Mouse (Mus musculus) v-Abl transformed pro-B cells (cell line): Measurements from ENCODE around the gene Chst4.
"Not testable (repeated sequence)": the region's sequence is repeated elsewhere in the genome, so short reads cannot be mapped to it uniquely, and the experiment has no call there.

Experiments
- in situ Hi-C, 2 experiments: fragments of 400-800 bp; cut with MboI; formaldehyde crosslinking; loops; one replicate each; pipeline ENCODE4 v1.15.1; 2025; ENCODE audit not compliant: unreplicated experiment in 2 of 2

Gene Chst4

DNA sequence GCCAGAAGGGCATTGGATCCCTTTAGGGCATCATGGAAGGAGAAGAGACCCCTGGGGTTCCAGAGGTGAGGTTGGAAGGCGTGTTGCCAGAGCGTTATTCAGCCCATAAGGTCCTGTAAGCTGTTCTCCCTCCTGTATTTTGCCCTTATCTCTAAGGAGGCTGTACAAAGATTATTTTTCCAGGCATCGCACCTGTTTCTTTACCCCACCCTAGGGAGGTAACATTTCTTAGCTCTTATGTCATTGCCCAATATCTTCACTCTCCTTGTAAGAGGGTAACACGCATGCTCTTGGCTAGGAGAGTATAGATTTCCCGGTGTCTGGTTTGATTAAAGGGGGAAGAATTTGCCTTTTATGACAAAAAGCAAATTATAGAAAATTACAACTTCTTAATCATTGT, at the start of gene Chst4:
Chst4 (minus strand) TSS at position 82 of the 400 bp plus-strand sequence.
- in situ Hi-C loops, result no loop called here

DNA sequence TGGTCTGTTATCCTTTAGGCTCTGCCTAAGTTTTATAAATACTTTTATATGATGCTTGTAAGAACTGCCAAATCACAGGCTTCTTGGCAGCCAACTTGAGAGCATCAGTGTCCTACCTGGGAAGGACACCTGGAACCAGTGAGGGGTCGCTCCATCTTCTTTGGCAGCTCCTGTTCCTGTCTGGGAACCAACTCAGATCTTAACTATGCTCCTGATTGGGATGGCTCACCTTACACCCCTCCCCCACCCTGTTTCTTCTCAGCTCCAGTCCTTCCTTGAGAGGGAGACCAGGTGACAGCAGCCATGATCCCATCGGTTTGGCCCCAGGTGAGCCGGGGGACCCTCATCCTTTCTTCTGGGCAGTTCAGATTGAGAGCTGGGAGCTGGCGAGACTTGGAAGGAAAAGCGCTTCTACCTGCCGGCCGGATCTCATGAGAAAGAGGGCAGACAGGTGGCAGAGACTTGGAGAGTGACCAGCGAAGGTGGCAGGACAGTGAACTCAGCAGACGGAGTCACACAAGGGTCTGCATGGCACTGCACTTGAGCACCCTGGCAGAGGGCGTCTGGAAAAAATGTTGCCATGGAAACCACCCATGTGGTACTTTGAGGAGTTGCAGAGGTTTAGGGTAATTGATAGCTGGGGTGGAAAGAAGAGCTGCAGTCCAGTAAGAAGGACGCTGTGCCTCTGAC, 43.0 kb upstream of the Chst4 start:
- in situ Hi-C loops, result no loop called here

DNA sequence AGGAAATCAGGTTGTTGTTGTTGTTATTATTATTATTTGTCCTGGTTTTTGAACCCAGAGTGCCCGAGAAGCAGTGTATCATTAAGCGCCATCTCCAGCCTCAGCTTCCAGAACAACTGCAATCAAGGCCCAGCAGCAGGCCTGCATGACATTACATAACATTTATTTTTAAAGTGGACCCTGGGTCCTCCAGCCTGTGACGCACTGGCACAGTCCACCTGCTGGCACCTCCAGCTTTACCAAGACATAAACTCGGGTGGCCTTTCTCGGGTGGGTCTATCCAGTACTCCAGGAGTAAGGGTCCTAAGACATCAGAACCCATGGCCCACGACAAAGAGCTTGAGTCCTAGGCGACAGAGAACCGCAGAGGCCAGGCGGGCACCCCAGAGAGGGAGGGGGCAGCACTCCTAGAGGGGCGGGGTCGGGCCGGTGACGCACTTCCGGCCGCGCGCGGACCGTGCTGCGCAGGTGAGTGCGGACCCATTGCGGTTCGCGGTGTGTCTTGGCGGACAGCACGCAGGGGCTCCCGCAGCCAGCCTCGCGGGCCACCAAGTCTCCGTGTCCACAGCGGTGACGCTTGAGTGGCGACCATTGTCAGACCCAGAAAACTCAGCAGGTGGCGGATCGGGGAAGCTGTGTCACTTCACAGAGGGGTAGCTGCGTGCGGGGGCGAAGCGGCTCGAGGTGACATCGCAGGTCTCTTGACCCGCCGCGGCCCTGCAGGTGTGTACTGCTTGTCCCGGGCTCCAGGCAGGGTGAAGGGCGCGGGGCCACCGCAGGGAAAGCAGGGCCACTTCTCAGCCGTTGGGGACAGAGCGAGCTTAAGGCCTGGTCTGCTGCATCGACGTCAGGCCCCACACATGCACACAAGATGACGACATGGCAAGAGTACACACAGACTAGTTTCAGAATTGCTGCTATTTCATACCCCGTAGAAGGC, 40.0 kb upstream of the Chst4 start, which contains the start of gene Zfp612:
Zfp612 (plus strand) TSS at position 465 of the 940 bp plus-strand sequence.
- in situ Hi-C loops, result loop anchor here in 1 of 2 experiments (10.0 kb wide), 1 partner anchor 235 kb away; no protein-coding TSS in a partner anchor

DNA sequence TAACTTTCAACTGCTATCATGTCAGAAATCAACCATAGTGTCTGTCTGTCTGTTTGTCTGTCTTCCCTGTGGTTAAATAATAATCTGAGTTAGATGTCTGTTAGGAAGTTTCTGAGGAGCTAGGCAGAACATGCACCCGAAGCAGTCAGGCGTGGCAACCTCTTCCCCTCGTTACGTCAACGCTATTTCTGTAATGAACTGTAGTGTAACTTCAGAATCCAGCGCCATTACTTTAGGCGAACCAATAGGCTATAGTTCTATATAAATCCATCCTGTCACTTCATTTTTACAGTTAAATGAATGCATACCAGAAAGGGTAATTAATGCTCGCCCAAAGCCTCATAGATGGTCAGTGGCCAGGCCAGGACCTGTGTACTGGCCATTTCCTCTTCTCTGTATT, 35.0 kb upstream of the Chst4 start:
- in situ Hi-C loops, result loop anchor here in 1 of 2 experiments (10.0 kb wide), 1 partner anchor 230 kb away; no protein-coding TSS in a partner anchor

DNA sequence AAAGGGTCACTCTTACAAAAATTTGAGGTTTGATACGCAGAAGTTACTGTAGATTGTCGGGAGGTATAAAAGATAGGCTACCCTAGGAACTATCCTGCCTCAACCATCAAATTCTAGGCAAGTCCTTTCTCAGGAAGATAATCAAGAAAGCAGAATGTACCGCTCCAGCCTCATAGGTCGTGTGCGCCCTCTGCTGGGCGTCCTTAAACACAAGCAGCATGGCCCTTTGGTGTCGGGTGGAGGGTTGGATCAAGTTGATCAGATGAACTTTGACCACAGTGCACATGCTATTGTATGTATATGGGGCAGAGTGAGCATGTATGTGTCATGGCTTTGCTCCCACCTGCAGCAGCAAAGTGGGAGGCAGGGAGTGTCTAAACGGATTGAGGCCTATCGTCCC, 32.1 kb upstream of the Chst4 start:
- in situ Hi-C loops, result loop anchor here in 1 of 2 experiments (10.0 kb wide), 1 partner anchor 227 kb away; no protein-coding TSS in a partner anchor

DNA sequence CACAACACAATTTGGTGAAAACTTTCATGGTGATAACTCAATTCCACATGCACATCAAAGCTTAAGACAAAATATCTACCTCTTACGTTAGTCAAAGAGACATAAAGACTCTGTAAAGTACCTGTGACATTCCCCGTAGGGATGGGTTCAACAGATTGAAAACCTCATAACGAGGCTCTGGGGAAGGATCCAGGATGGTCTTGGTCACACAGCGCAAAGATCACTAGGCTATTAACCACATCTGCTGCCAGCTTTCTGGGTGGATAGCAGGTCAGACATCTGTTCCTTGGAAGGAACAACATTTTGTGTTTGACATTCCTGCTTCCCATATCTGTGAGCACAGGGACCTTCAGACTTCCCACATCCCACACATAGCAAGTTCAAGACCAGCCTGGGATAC, 30.2 kb upstream of the Chst4 start:
- in situ Hi-C loops, result loop anchor here in 1 of 2 experiments (10.0 kb wide), 1 partner anchor 225 kb away; no protein-coding TSS in a partner anchor

DNA sequence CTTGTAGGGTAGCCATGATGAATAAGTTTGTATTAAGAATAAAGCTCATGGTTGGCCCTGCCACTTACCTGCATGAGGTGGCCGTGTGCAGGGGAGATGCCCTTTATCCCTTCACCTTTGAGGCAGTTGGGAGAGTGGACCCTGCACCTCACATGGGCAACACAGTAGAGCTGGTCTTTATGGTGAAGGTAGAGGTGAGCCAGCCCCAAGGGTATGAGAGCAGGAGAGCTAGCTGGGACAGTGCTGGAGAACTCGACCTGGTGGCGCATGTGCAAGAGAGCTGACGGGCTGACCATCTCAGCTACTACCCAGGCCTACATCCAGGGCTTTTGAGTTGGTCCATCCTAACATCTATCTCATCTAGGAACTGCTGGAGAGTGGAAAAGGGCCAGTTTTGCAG, 26.1 kb upstream of the Chst4 start:
- in situ Hi-C loops, result no loop called here

DNA sequence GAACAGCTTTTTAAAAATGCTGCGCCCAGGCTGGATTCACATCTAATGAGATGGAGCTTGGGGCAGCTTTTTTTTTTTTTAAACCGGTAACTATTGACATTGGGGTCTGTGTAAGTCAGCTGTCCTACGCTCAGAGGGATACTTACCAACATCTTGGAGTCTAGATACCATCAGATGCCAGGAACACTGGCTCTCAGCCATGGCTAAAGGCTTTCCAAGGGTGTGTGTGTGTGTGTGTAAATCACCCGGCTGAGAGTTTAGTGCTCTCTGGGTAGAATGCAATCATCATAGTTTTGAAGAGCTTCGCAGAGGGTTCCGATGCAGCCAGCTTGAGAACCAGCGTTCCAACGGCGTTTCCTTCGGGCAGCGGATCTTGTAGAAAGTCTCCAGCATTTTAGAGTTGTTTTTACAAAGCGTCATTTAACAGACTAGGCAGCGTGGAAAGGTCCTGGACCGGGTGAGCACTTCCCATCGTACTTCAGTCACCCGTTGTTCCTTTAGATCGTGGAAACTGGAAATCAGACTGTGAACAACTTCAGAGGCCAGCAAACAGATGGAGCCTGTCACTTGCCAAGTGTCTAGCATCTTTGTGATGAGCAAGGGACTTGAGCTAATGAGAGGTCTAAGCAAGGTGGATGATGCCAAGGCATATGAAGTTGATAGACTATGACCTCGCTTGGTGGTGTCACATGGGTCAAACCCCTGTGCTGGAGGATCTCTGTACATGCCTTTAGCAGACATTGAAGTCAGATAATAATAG, 25.2 kb upstream of the Chst4 start:
- in situ Hi-C loops, result no loop called here

DNA sequence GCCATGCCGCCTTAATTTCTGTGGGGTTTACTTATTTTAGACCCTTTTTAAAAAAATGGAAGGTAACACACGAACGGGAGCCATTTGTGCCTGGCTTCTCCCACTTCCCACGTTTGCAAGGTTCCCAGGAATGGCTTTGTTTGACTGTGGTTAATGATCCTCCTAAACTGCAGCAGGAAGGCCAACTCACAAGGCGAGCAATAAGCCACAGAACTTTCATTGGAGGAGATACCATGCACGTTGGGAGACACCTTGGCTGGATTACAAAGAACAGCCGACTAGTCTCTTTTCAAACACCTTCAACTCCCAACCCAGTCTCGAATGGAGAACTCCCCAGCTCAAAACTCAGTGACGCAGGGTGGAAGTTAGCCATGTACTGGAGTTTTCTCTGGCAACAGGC, 24.6 kb upstream of the Chst4 start:
- in situ Hi-C loops, result no loop called here

DNA sequence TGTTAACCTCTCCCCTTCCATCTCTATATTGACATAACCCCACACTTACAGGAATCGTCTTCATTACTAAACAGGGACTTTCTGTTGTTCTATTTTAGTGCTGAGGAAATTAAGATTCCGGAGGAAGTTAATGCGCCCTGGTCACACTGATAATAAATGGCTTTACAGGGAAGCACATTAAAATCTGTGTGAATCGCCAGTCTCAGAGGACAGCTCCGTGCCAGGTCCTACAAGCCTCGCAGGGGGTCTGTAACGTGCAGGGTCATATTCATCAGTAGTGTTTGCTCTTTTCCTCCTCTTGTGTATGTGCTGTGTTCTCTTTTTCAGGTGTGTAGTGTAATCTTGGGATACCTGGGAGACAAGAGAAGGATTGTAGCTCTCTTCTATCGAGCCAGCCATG, 18.7 kb upstream of the Chst4 start:
- in situ Hi-C loops, result no loop called here

DNA sequence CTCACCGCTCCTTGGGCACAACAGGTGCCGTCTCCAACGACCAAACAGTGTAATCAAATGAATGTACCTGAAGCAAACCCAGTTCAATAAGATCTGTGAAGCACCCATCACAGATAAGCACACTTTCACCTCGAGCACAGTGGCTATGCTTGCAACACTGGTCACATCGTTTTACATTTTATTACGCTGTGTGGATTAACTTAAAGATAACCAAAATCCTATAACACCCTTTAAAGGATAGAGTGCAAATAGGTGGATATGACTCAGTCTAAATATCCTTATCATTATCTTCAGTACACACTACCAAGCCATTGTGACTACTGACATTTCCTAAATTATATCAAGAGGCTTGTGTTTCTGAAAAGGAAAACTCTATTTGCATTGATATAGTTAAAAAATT, 11.7 kb upstream of the Chst4 start:
- in situ Hi-C loops, result no loop called here

DNA sequence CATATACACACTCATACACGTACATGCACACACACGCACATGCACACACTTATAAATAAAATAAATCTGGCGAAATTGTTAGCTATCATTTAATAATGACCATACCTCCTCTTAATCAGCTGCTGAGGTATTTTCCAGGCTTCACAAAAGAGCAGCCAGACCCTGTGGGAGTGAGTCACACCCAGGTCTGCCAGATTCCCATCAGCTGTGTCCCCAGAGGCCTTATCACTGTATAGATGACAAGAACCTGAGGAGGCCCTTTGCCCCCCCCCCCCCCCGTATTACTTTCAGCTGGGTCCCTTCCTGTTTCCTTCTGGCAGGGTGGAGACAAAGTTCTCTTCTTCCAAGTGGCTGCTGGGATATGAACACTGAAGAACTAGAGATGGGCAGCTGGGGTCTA, 969 bp upstream of the Chst4 start:
- in situ Hi-C loops, result no loop called here

DNA sequence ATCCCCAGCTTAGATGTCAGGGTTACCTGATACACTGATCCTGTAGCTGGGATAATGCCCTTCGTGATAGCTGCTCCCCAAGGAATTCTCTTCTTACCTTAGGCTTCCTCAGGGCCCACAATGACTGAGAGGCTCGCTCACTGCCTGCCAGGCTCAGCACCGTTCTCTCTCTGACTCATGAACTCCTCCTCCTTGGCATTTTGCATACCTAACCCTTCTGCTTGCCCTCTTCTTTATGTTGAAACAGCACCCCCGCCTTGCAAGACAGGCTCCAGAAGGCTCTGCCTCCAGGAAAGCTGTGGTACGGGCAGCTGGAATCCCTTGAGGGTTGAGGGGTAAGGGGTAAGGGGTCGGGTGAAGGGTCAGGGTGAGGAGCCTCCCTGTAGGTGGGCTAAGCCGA, 324 bp downstream of the Chst4 start:
- in situ Hi-C loops, result no loop called here

DNA sequence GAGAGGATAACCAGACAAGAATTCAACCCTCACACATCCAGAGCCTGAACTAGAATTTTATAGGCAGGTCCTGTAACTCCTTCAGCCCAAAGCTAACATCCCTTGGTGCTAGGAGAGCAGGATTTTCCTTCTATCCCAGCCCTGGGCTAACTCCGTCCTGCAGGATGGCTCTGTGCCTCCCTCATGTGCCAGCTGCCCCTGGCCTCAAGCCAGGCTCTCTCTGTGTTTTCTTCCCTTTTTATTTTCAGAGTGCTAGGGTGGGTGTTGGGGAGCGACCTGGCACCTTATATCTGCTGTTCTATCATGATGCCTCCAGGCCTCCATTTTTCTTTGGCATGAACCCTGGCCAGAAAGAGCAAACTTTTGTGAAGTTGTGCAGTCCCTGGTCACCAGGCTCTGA, 3.4 kb downstream of the Chst4 start:
- in situ Hi-C loops, result no loop called here

DNA sequence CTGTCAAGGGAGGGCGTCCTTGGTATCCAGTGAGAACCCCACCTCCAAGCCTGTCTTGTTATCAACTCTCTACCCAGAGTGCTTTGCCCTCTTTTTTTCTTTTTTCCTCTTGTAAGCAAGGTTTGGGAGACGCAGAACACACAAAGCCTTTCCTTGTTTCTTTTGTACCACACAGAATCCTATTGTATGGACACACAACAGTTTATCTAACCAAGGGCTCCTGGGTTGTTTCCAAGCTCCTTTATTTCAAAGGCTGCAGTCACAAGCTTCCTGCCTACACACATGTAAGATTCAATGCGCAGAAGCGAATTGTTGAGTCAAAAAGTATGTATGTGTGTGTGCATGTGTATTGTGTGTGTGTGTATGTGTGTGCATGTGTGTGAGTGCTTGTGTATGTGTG, 5.2 kb downstream of the Chst4 start:
- in situ Hi-C loops, result no loop called here

DNA sequence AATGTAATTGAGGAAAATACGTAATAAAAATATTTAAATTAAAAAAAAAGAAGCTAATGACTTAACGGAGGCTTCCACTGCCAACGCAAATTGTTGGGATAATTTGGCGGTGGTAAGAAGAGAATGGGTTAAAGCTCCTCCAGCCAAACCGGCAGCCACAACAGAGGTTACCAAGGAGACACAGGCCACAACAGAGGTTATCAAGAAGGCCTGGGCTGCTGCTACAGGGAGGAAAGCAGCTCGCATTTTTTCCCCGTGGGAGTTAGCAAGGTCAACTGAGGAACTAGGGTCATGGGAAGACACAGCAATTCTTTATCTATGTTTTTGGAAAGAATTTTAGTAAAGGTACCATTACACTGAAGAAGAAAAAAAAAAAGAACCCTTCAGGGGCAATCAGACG, 5.8 kb downstream of the Chst4 start:
- in situ Hi-C loops, result not testable (repeated sequence)

DNA sequence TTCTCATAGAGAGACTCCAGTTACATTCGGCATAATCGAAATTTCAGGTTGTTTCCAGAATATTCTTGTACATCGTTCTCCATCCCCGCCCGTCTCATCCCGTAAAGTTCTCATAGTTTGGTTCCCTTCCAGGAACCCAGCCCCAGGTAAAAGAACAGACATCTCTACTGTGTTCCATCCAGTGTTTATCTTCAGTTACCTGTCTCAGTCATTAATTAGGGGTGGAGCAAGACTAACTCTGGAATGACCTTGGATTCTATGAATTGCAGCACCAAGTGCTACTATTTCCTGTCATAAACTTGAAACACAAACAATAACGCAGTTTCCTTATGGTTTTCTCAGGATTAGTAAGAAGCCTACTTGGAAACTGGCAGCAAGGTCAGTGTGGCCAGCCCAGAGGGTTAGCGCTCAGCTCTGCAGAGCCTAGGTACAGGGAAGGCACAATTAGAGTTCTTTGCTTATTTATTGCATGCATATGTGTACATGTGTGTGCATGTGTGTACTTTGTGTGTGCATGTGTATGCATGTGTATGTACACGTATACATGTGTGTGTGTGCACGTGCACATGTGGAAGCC, 16.7 kb downstream of the Chst4 start:
- in situ Hi-C loops, result no loop called here

DNA sequence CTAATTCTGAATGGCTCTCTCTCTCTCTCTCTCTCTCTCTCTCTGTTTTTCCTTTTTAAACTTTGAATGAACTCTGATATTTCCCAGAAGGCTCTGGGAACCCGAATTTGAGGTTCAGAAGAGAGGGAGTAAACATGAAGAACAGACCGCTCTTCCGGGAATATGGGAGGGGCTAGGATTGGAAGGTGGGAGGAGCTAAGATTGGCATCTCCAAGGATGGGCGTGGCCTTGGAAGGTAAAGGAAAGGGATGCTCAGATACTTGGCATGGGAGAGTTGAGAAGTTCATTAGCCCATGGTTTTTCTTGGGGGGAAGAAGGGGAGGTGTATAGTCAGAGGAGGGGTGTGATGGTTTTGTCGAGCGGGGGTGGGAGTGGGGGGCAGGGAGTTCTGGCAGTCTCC, 17.5 kb downstream of the Chst4 start:
- in situ Hi-C loops, result no loop called here

DNA sequence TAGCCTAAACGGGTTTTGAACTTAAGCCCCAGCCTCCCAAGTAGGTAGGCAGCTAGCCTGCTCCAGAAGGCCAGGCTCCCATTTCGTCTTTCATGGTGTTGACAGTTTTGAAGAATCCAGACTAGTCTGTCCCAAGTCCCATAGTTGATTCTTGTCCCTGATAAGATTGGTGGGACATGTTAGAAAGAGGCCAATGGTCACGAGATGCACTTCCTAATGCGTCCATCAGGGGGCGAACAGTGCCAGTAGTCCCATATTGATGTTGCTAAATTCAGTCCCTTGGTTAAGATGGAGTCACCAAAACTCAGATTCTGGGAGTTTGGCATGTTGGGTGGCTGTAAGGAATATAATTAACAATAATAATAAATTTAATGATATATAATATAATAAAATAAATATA, 28.7 kb downstream of the Chst4 start:
- in situ Hi-C loops, result no loop called here

DNA sequence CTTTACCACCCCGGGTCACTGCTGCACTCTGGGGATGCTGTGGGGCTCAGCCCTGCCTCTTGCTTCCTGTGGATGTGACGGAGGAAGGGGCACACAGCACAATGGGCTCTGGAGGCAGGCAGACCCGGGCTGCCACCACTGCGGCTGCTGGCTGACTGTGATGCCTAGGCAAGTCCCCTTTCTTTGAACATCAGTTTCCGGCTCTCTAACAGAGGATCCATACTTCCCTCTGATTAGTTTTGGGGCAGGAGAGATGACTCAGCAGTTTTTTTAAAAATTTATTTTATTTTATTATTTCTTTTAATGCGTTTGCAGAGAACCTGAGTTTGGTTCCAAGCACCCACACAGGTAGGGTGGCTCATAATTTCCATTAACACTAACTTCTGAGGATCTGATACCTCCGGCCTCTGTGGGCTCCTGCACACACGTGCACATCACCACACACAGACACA, 30.5 kb downstream of the Chst4 start:
- in situ Hi-C loops, result loop anchor here in 1 of 2 experiments (10.0 kb wide), 1 partner anchor 154 kb away; no protein-coding TSS in a partner anchor
